Mouse (Mus musculus): Measurements from ENCODE around the gene Alcam.

Alcam gene

DNA sequence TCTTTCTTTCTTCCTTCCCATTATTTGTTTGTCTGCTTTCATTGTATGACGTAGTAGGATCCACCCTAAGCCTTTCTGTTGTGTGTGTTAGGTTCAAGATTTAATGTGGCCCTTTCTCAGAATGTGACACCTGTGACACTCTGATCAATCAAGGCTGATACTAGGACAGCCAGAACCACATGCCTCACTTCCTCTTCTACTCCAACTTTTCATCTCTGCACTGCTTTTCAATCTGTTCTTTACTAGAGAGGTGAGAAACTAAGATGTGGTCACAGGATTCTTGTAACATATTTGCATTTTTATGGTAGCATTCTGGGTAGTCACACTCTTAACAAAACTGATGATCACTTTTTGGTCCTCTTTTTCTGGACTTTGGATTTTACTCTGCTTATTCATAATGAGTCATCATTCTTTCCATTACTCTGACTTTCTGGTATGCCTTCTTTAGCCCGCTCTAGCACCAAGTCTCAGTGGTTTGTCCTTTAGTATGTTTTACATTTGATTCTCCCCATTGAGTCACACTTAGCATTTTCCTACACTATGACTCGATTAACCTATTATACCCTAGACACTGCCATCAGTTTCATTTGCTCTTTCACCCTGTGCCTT lies 161.3 kb downstream of the Alcam start:
- in situ Hi-C loops (cut with MboI; ENCODE audit: low sequenced_read_pairs): no loop called here

- in situ Hi-C loops (cut with MboI; ENCODE audit: low sequenced_read_pairs): no loop called here
Measured at GRCm38 (mm10) chr16:52280186-52280585, 173.7 kb downstream of the Alcam start.

DNA sequence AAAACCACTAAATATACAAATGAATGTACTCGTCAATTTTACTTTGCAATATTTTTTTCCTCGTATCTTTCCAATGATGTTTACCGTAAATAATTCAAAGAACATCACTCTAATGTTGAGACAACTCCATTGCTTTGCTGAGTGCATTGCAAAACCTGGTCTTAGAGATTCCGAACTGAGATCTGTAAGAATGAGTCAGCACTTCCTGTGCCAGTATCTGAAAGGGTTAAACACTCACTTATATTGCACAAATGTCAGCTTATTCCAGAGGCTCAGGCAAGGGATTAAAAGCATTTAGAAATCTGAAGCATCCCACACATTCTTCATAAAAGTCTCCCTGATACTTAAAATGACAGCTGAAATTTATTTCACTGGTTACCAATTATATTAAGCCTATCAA lies 188.8 kb downstream of the Alcam start:
- in situ Hi-C loops (cut with MboI; ENCODE audit: low sequenced_read_pairs): no loop called here

GRCm38 (mm10) chr16:52263751-52264150 lies 190.1 kb downstream of the Alcam start:
- in situ Hi-C loops (cut with MboI; ENCODE audit: low sequenced_read_pairs): no loop called here

DNA sequence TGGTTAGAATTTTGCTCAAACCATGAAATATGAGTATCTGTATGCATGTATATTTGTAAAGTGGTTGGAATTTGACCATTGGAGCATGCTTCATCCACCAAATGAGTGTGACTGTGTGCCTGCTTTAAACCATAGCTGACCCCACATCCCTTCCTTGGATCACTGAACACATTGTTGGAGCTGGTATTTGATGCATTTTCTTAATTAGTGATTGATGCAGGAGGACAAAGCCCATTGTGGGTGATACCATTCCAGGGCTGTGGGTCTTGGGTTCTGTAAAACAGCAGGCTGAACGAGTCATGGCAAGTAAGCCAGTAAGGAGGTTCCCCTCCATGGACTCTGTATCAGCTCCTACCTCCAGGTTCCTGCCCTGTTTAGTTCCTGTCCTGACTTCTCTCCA lies 191.3 kb downstream of the Alcam start:
- in situ Hi-C loops (cut with MboI; ENCODE audit: low sequenced_read_pairs): no loop called here

DNA sequence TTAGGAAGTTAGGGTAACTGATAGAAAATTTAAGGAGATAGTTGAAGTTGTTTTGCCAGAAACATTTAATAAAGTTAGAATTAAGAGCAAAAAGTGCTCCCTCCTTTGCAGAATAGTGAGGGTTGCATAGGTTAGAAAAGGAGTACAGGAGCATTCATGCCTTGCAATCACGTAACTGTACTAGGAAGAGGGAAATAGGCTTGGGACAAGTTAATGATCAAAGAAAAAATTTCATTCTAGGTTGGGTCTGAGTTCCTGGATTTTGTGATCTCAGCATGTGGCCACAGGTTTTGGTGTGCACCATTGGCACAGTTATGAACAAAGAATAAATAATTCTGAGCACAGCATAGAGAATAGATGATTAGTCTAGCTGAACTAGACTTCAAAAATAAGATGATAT lies 192.1 kb downstream of the Alcam start:
- in situ Hi-C loops (cut with MboI; ENCODE audit: low sequenced_read_pairs): no loop called here

GRCm38 (mm10) chr16:52250935-52251334 lies 202.9 kb downstream of the Alcam start:
- in situ Hi-C loops (cut with MboI; ENCODE audit: low sequenced_read_pairs): no loop called here

GRCm38 (mm10) chr16:52250196-52250595 lies 203.7 kb downstream of the Alcam start:
- in situ Hi-C loops (cut with MboI; ENCODE audit: low sequenced_read_pairs): no loop called here

GRCm38 (mm10) chr16:52243421-52243973 lies 210.4 kb downstream of the Alcam start:
- in situ Hi-C loops (cut with MboI; ENCODE audit: low sequenced_read_pairs): no loop called here

DNA sequence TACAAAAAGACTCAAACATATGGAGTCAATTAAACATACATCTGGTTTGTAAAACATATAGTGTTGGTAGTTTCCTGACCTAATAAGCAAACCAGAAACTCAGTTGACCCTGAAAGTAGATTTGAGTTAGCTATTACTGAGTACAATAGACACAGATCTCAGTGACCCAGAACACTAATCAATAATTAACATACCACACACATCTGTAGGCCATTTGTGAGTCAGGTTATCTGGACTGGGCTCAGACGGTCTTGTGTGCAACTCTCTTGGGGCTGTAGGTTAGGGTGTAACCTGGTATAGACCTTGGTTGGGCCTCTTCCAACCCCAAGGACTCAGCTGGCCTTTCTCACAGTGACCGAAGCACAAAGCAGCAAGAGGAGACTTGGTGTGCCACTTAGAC lies 211.7 kb downstream of the Alcam start:
- in situ Hi-C loops (cut with MboI; ENCODE audit: low sequenced_read_pairs): no loop called here

- in situ Hi-C loops (cut with MboI; ENCODE audit: low sequenced_read_pairs): no loop called here
Measured at GRCm38 (mm10) chr16:52229930-52230329, 223.9 kb downstream of the Alcam start.

DNA sequence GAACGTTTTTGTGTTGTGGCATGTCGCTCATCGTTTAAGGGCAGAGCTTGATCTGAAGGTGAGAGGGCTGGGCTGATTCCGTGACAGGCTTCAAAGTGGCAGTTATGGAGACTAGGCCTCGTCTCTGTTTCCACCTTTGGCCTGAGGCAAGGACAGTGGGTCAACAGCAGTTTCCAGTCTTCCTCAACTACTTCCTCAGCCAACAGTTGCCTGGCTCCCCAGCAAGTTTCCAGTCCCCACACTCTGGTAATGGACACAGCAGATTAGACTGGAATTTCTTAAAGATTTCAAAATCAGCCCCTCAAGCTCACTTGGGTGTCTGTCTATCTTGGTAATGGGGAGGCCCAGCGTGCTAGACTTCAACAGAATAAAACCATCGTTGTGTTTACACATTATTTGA lies 224.4 kb downstream of the Alcam start:
- in situ Hi-C loops (cut with MboI; ENCODE audit: low sequenced_read_pairs): no loop called here

GRCm38 (mm10) chr16:52222896-52223295 lies 231.0 kb downstream of the Alcam start:
- in situ Hi-C loops (cut with MboI; ENCODE audit: low sequenced_read_pairs): loop anchor here (25.0 kb wide), 1 partner anchor 1039 kb away; no protein-coding TSS in a partner anchor

GRCm38 (mm10) chr16:52219069-52219468 lies 234.8 kb downstream of the Alcam start:
- in situ Hi-C loops (cut with MboI; ENCODE audit: low sequenced_read_pairs): loop anchor here (25.0 kb wide), 1 partner anchor 1043 kb away; no protein-coding TSS in a partner anchor

DNA sequence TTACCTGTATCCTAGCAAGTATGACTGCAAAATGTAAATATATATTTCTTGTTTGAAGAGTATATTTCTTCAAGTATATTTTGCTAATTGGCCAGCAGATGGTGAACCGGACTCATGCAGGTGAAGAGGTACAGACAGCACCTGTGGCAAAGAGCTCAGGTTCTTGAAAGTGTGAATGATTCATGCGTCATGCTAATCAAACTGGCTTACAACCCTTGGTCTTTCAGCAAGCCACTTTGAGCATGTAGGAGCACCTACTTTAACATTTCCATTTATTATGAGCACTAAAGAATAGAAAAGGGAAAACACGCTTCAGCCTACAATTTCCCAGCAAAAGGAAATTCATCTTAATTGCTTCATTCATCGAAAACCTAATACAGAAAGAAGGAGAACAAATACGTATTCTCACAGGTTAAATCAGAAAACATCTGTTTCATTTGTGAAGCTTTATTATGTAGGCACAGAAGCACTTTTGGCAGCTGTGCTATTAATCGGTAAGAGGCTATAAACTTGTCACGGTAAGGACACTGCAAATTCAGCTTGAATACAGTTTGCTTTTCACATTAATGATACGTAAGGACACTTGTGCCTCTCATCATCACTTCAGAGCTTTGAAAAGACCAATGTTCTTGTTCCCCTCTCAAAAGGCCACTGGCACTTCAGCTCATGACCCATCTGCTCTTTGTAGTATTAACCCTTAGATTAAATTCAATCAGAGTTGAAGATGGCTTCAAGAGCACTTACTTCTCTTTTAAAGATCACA lies 242.8 kb downstream of the Alcam start:
- in situ Hi-C loops (cut with MboI; ENCODE audit: low sequenced_read_pairs): loop anchor here (25.0 kb wide), 1 partner anchor 1051 kb away; no protein-coding TSS in a partner anchor

GRCm38 (mm10) chr16:52200107-52200506 lies 253.8 kb downstream of the Alcam start:
- in situ Hi-C loops (cut with MboI; ENCODE audit: low sequenced_read_pairs): loop anchor here (25.0 kb wide), 1 partner anchor 1062 kb away; no protein-coding TSS in a partner anchor
